Mouse (Mus musculus): ENCODE measurements around the gene Gm49322. TPM values are rescaled to one million over a fixed set of nuclear protein-coding genes. Genes with fewer than 3 reads are reported as not detected.

Gene Gm49322
- polyA plus RNA-seq, 1 experiment from 2014 or later = 3.6 TPM

- Histone ChIP-seq H3K4me1 (replicated peaks; ENCODE audit: control insufficient read depth, insufficient read depth, low read length) (peaks cover 6% of the 10 kb centered on the region), H3K36me3 (ENCODE audit: control insufficient read depth, insufficient read depth, low read length) (peaks cover 14% of the 10 kb centered on the region), H3K27me3 (replicated peaks; ENCODE audit: control insufficient read depth, insufficient read depth, low read length) (no peaks in the 10 kb centered on the region), H3K4me2 (no peak overlapping the region), H3K9ac (ENCODE audit: low read depth, low read length) (no peak overlapping the region), H3K27ac (ENCODE audit: low read depth, low read length) (no peak overlapping the region; the same call in 1 of the 2 replicates), H3K9me3 (ENCODE audit: control insufficient read depth, low read length) (no peaks in the 10 kb centered on the region), H3K4me3 (ENCODE audit: low read depth, low read length) (no peak overlapping the region)
- WGBS = 67% methylated on average over 9 of the region's 9 CpGs
- ATAC-seq (replicated peaks; ENCODE audit: low FRiP score) (no peak), DNase-seq (ENCODE audit: low spot score) (no peak)
Observed at GRCm38 (mm10) chr10:80618181-80618580, 12.4 kb downstream of the Gm49322 start.

GRCm38 (mm10) chr10:80619465-80620244 is 13.8 kb downstream of the Gm49322 start:
- H3K27ac ChIP-seq (ENCODE audit: low read depth, low read length) = no peak overlapping the region
- H3K36me3 ChIP-seq (ENCODE audit: control insufficient read depth, insufficient read depth, low read length) = peaks cover 6% of the 10 kb centered on the region
- no peak overlapping the region for H3K9ac ChIP-seq (ENCODE audit: low read depth, low read length)
- H3K27me3 ChIP-seq (replicated peaks; ENCODE audit: control insufficient read depth, insufficient read depth, low read length) = no peaks in the 10 kb centered on the region
- DNase-seq (ENCODE audit: low spot score) (no peak), ATAC-seq (replicated peaks; ENCODE audit: low FRiP score) (no peak; the same call in 1 of the 2 replicates)
- peak overlapping the region; percentile 6; the same call in 1 of the 2 replicates for H3K4me2 ChIP-seq
- no peak overlapping the region for H3K4me3 ChIP-seq (ENCODE audit: low read depth, low read length)
- no peaks in the 10 kb centered on the region for H3K9me3 ChIP-seq (ENCODE audit: control insufficient read depth, low read length)
- WGBS = 49% methylated on average over 8 of the region's 8 CpGs
- H3K4me1 ChIP-seq (replicated peaks; ENCODE audit: control insufficient read depth, insufficient read depth, low read length) = peaks cover 15% of the 10 kb centered on the region

GRCm38 (mm10) chr10:80620365-80620764 is 14.5 kb downstream of the Gm49322 start:
- WGBS = 82% methylated on average over 9 of the region's 9 CpGs
- Histone ChIP-seq H3K4me2 (no peak overlapping the region), H3K9me3 (ENCODE audit: control insufficient read depth, low read length) (no peaks in the 10 kb centered on the region), H3K4me1 (replicated peaks; ENCODE audit: control insufficient read depth, insufficient read depth, low read length) (peaks cover 21% of the 10 kb centered on the region), H3K36me3 (ENCODE audit: control insufficient read depth, insufficient read depth, low read length) (no peaks in the 10 kb centered on the region), H3K27ac (ENCODE audit: low read depth, low read length) (no peak overlapping the region), H3K27me3 (replicated peaks; ENCODE audit: control insufficient read depth, insufficient read depth, low read length) (no peaks in the 10 kb centered on the region), H3K4me3 (ENCODE audit: low read depth, low read length) (no peak overlapping the region), H3K9ac (ENCODE audit: low read depth, low read length) (no peak overlapping the region)
- ATAC-seq (replicated peaks; ENCODE audit: low FRiP score) (no peak), DNase-seq (ENCODE audit: low spot score) (no peak)

DNA sequence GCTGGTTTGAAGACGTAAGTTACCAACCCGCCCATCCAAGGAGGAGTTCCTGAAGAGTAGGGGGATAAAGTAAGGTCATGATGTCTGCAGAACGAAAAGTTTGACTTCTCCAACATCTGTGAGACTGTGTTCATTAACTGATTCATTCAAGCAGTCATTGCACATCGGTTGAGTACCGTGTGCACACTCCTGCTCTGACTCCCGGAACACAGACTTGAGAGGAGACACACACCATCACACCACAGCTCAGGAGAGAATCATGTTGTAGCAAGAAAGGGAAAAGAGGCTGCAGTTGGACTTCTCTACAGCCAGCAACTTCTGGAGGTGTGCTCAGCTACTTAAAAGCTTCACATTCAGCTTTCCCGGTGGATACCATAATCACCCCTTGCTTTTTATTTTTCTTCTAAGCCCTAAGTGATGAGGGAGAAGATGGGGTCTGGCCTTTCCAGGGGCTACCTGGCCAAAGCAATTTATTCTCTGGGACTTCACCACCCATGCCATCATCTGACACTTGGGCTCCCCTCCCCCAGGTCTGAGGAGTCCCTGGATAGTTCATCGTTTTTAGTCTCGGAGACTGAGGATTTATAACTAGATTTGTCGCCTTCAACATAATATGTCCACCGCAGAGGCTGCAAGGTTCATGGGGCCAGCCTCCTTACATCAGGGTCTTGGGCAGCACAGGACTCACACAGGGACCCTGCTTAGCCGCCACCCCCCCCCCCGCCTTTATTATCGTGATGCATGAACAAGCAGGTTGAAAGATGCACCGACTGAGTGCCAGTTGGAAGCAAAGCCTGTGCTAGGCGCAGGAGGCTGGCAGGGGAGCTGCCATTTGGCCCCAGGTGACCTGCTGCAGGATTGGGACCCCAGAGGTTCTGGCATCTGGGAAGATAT is 15.2 kb downstream of the Gm49322 start:
- Histone ChIP-seq H3K4me3 (ENCODE audit: low read depth, low read length) (peak overlapping the region; percentile 90), H3K9ac (ENCODE audit: low read depth, low read length) (peak overlapping the region; percentile 69), H3K4me2 (peak overlapping the region; percentile 92), H3K27ac (ENCODE audit: low read depth, low read length) (peak overlapping the region; percentile 91; the same call in 1 of the 2 replicates), H3K36me3 (ENCODE audit: control insufficient read depth, insufficient read depth, low read length) (0 out of 2 replicates have a peak, but pooled peaks cover under 1% of the 10 kb centered on the region), H3K9me3 (ENCODE audit: control insufficient read depth, low read length) (no peaks in the 10 kb centered on the region), H3K4me1 (replicated peaks; ENCODE audit: control insufficient read depth, insufficient read depth, low read length) (peaks cover 28% of the 10 kb centered on the region), H3K27me3 (replicated peaks; ENCODE audit: control insufficient read depth, insufficient read depth, low read length) (no peaks in the 10 kb centered on the region)
- 56% methylated on average over 16 of the region's 16 CpGs for WGBS
- DNase-seq (ENCODE audit: low spot score) (no peak), ATAC-seq (replicated peaks; ENCODE audit: low FRiP score) (no peak)

GRCm38 (mm10) chr10:80621690-80621939 is 15.8 kb downstream of the Gm49322 start:
- peak overlapping the region; percentile 91 for H3K27ac ChIP-seq (ENCODE audit: low read depth, low read length)
- peak overlapping the region; percentile 90 for H3K4me3 ChIP-seq (ENCODE audit: low read depth, low read length)
- WGBS = 3% methylated on average over 9 of the region's 9 CpGs
- no peaks in the 10 kb centered on the region for H3K27me3 ChIP-seq (replicated peaks; ENCODE audit: control insufficient read depth, insufficient read depth, low read length)
- 0 out of 2 replicates have a peak, but pooled peaks cover 2% of the 10 kb centered on the region for H3K36me3 ChIP-seq (ENCODE audit: control insufficient read depth, insufficient read depth, low read length)
- H3K9me3 ChIP-seq (ENCODE audit: control insufficient read depth, low read length) = no peaks in the 10 kb centered on the region
- DNase-seq (ENCODE audit: low spot score) (no peak), ATAC-seq (replicated peaks; ENCODE audit: low FRiP score) (no peak)
- peaks cover 33% of the 10 kb centered on the region for H3K4me1 ChIP-seq (replicated peaks; ENCODE audit: control insufficient read depth, insufficient read depth, low read length)
- H3K4me2 ChIP-seq = peak overlapping the region; percentile 92
- H3K9ac ChIP-seq (ENCODE audit: low read depth, low read length) = peak overlapping the region; percentile 69

DNA sequence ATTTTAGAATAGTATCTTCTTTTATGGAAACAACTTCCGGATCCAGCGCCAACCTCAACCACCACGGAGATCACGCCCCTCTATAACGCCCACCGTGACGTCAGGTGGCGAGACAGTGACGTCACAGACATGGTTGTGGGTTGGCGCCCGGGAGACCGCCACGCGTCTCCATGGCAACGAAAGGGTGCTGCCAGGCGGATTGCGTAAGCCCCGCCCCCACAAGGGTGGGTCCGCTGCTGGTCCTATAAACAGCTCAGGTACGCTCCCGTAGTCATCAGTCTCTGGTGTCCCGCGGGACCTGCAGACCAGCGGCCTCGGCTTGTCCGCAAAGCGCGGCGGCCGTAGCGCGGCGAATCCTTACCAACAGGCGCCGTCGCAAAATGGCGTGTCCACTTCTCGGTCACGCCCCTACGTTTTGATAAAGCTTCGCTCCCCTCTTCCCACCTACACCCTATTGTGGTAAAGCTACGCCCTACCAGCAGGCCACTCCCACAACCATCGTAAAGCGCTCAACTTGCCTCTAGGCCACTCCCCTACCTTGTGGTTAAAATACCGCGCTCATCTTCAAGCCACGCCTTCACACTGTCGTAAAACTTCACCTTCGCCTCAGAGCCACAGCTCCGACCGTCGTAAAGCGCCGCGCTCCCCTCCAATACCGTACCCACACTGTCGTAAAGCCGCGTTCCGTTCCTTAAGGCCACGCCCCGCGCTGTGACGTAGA is 16.3 kb downstream of the Gm49322 start:
- H3K27ac ChIP-seq (ENCODE audit: low read depth, low read length) = peak overlapping the region; percentile 91
- H3K4me2 ChIP-seq = peak overlapping the region; percentile 92
- peak overlapping the region; percentile 90 for H3K4me3 ChIP-seq (ENCODE audit: low read depth, low read length)
- WGBS = under 1% methylated on average over 64 of the region's 64 CpGs
- H3K4me1 ChIP-seq (replicated peaks; ENCODE audit: control insufficient read depth, insufficient read depth, low read length) = peaks cover 33% of the 10 kb centered on the region
- no peaks in the 10 kb centered on the region for H3K27me3 ChIP-seq (replicated peaks; ENCODE audit: control insufficient read depth, insufficient read depth, low read length)
- ATAC-seq (replicated peaks; ENCODE audit: low FRiP score) = peak; percentile 91
- H3K9ac ChIP-seq (ENCODE audit: low read depth, low read length) = peak overlapping the region; percentile 87
- H3K9me3 ChIP-seq (ENCODE audit: control insufficient read depth, low read length) = no peaks in the 10 kb centered on the region
- peak; percentile 99 for DNase-seq (ENCODE audit: low spot score)
- H3K36me3 ChIP-seq (ENCODE audit: control insufficient read depth, insufficient read depth, low read length) = 0 out of 2 replicates have a peak, but pooled peaks cover 2% of the 10 kb centered on the region

DNA sequence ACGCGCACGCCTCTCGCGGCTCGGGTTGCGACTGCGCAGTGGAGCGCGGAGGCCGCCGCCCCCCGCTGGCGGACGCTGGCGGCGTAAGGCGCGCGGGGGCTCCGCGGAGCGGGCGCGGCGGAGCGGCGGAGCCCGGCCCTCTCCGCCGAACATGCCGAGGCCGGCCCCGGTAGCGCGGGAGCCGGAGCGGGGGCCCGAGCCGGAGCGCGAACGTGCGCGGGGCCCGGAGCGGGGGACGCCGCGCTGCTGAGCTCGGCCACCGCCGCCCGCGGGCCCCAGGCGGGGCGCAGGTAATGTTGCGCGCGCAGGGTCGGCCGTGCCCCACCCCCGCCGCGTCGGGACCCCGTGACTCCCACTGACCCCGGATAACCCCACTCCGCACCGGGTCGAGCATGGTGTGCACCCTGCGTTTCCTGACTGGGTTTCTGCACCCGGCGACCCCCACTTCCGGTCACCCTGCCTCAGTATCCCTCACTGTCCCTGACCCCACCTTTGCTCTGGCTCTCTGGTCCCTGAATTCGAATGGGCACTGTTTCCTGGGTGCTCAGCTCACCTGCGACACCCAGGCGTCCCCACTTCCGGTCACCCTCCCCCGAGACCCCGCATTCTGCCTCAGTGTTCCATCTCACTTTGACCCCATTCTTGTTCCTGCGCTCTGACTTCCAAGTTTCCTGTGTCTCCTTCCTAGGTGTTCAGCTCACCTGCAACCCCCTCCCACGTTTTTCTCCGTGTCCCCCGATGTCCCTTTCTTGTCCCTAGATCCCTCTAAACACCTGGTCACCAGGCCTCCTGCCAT is 17.0 kb downstream of the Gm49322 start, which contains the start of gene Csnk1g2:
TSS of gene Csnk1g2 (plus strand) at position 178 of the 796 bp plus-strand sequence.
- DNase-seq (ENCODE audit: low spot score) = peak; percentile 70
- H3K36me3 ChIP-seq (ENCODE audit: control insufficient read depth, insufficient read depth, low read length) = 0 out of 2 replicates have a peak, but pooled peaks cover 2% of the 10 kb centered on the region
- WGBS = under 1% methylated on average over 83 of the region's 85 CpGs
- H3K27me3 ChIP-seq (replicated peaks; ENCODE audit: control insufficient read depth, insufficient read depth, low read length) = no peaks in the 10 kb centered on the region
- no peaks in the 10 kb centered on the region for H3K9me3 ChIP-seq (ENCODE audit: control insufficient read depth, low read length)
- peak within 1 kb of the TSS; percentile 87 for H3K9ac ChIP-seq (ENCODE audit: low read depth, low read length)
- ATAC-seq (replicated peaks; ENCODE audit: low FRiP score) = peak; percentile 37
- H3K4me2 ChIP-seq = peak within 1 kb of the TSS; percentile 92
- H3K4me1 ChIP-seq (replicated peaks; ENCODE audit: control insufficient read depth, insufficient read depth, low read length) = peaks cover 41% of the 10 kb centered on the region
- peak within 1 kb of the TSS; percentile 90 for H3K4me3 ChIP-seq (ENCODE audit: low read depth, low read length)
- H3K27ac ChIP-seq (ENCODE audit: low read depth, low read length) = peak within 1 kb of the TSS; percentile 91

Data from liver, embryonic 11.5 days (tissue).